Mouse (Mus musculus): Measurements from ENCODE around the gene Acsf2.

DNA sequence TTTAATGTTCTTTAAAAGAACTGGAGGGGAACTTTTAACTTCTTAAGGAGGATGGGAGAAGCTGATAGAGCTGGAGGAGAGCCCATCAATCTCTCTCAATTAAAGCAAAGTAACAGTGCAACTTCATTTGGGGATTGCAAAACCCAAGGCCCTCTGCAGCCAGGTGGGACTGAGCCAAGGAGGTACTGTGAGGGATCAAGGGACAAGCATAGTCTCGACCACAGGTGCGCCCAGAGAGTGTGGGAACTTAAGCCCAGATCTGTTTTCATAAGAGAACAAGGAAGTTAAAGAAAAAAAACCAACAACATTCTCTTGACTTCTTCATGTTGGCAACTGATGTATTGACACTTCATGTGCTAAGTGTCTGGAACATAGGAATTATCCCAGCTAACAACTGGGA lies 26.6 kb downstream of the Acsf2 start:
- TF ChIP-seq POLR2A (IDR thresholded peaks at IDR 0.05; ENCODE audit: control insufficient read depth in 1 of 2, insufficient read depth in 1 of 2, low read depth in 1 of 2, low read length in 2 of 2, poor library complexity in 1 of 2) (no peak), CTCF (IDR thresholded peaks at IDR 0.05 in 2 of 3, conservative IDR thresholded peaks at IDR 0.05 in 1 of 3; ENCODE audit: control insufficient read depth in 1 of 3, insufficient read depth in 1 of 3, low read depth in 2 of 3, low read length in 3 of 3, poor library complexity in 1 of 3, severe bottlenecking in 1 of 3) (no peak), CHD2 (IDR thresholded peaks at IDR 0.05; ENCODE audit: low read length) (no peak), EP300 (IDR thresholded peaks at IDR 0.05; ENCODE audit: low read depth in 1 of 2, low read length in 2 of 2) (no peak), MAZ (IDR thresholded peaks at IDR 0.05; ENCODE audit: low read depth, low read length) (no peak), MEF2A (IDR thresholded peaks at IDR 0.05; ENCODE audit: extremely low read depth, insufficient replicate concordance, low read depth, low read length, poor library complexity, severe bottlenecking) (no peak), GATA1 (IDR thresholded peaks at IDR 0.05; ENCODE audit: low read depth, low read length) (no peak), UBTF (IDR thresholded peaks at IDR 0.05; ENCODE audit: borderline replicate concordance, insufficient read depth, low read depth, low read length) (no peak), KAT2A (conservative IDR thresholded peaks at IDR 0.05; ENCODE audit: low read depth, low read length) (no peak), USF2 (IDR thresholded peaks at IDR 0.05; ENCODE audit: borderline replicate concordance in 1 of 2, insufficient read depth in 1 of 2, low read depth in 1 of 2, low read length in 2 of 2) (no peak), POLR2AphosphoS5 (IDR thresholded peaks at IDR 0.05; ENCODE audit: borderline replicate concordance, low read depth, low read length) (no peak), ELF1 (IDR thresholded peaks at IDR 0.05; ENCODE audit: low read depth, low read length) (no peak)
